Mouse (Mus musculus) CD8-positive naive resting alpha-beta T cell, adult 2 months (primary cell): ENCODE data around the gene Rnf220.

Experiments
- DNase-seq, 2 experiments: peaks; one replicate each; pipeline ENCODE4 v3.0.0; 2022; ENCODE audit warnings: low read depth in 2 of 2, low spot score in 2 of 2

The Rnf220 gene

DNA sequence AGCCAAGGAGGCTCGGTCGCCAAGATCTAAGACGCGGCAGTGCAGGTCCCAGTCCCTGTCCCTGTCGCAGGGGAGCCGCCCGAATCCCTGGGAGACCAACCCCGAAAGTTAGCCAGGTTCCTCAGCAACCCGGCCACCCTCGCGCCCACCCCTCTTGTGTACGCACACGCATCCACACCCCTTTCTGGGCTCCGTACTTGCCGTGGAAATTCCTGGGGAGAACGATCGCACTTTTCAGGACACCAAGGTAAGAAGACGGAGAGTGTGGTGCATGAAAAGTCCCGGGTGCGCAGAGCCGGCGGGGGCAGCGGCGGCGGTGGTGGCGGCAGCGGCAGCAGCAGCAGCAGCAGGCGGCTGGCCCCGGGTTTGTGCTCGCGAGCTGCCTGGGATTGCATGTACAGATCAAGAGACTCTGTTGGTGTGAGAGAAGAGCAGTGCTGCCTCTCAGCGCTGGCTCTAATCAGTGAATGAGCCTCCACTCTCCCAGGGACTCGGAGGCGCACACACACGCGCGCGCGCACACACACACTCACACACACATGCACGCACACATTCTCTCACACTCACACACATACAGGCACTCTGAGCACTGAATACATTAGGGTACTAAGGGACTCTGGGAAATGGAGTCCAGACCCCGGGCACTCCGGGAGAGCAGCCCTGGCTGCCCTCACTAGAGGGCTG is at the start of gene Rnf220:
Gene Rnf220 (minus strand): TSS at position 571 of the 684 bp plus-strand sequence.
- no peak for DNase-seq

DNA sequence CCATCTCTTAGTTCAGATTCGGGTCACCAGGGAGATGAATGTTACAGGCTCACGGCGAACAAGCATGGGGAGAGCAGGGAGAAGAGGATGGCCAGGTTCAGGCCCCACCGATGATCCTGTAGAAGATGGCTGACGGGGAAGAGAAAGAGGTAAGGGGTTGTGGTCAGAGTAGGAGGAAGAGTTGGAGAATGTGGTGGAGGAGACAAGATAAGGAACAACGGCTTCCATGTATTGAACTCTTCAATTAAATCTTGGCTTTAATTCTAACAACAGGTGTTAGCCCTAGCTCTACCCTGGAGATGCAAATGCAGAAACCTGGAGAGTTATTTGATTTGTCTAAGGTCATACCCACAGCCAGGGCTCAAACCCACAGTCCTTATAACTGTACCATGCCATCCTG is 49.8 kb upstream of the Rnf220 start:
- DNase-seq: no peak

DNA sequence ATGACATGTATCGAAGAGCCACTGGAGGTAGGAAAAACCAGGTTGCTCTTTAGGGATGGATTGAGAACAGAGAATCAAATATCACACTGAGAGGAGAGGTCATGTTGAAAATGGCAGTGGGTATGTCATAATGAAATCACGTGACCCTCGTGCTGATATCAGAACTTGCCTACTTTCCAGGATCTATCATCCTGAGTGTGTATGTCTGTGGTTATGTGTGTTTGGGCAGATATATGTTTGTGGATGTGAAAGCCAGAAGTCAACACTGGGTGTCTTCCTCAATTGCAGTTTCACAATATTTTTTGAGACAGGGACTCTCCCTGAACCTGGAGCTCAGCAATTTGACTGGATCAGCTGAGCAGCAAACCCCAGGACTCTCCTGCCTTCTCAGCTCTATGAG is 48.6 kb upstream of the Rnf220 start:
- DNase-seq: no peak

DNA sequence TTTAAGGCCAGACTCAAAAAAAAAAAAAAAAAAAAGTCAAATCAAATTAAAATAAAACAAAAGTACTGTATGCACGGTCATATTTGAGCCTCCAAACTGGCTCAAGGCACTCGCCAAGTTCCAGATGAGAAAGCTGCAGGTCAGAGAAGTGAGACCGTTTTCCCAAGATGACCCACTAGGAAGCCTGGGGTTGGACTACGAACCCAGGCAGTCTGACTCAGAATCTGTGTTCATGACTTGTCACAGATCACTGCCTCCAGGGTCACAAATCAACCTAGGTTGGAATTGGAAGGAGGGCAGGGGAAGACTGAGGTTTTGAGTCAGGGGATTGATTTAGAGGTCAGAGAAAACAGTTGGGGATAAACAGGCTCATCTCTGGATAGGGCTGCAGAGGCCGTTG is 43.7 kb upstream of the Rnf220 start:
- DNase-seq: no peak

DNA sequence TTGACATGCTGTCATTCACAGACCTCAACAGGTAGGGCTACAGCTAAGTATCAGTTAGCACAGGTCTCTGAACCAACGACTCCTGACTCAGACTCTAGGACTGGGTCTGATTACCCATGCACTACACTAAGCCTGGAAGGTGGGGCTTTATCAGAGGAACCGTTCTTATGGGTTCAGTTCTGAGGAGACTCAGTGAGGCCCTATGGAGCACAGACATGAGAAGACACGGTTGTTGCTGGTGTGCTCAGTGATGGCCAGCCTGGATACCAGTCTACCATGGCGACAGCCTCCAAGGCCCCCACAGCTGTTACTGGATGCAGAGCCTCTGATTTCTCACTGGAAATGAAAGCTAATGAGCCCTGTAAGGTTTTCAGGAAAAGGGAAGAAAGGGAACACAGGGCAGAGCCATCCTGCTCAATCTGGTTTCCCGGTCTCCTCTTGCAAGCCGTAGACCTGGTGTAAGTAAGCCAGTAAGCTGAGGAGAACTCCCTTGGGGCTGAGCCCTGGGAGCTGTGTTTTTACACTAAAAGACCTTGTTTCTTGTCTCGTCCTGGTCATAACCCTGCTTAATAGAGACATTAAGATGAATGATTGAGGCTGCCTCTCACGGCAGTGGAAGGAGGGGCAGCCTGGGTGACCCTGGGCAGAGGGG is 42.6 kb upstream of the Rnf220 start:
- DNase-seq: no peak

GRCm38 (mm10) chr4:117537002-117537401 is 40.1 kb upstream of the Rnf220 start:
- DNase-seq: no peak

DNA sequence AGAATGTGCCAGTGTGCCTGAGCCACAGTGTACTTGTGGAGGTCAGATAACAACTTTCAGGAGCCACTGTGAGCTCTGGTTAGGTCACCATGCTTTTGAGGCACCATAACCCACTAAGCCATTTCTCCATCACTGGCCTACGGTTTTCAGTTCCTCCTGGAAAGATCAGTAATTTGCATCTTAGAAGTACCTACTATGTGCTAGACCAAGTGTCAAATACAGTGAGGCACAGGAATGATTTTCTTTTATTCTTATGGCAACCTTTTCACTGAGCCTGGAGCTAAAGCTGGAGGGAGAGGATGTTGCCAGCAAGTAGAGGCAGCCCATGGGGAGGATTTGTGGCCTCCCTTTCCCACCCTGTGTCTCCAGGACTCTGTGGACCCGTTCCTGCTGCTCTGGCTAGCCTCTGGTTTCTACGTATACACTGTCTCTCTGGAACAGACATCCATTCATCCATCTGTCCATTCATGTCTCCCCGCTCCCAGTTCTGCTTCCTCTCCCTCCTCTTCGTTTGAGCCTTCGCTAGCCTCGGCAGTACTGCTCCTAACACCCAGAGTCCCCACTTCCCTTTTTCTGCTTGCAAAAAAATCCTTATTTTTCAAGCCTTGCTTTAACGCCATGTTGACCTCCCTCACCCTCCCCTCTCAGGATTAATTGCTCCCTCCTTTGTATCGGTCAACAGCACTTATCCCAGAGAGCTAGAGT is 38.8 kb upstream of the Rnf220 start:
- no peak for DNase-seq

- no peak for DNase-seq
Observed at GRCm38 (mm10) chr4:117529843-117530242, 33.0 kb upstream of the Rnf220 start.

GRCm38 (mm10) chr4:117527952-117528351 is 31.1 kb upstream of the Rnf220 start:
- no peak for DNase-seq

DNA sequence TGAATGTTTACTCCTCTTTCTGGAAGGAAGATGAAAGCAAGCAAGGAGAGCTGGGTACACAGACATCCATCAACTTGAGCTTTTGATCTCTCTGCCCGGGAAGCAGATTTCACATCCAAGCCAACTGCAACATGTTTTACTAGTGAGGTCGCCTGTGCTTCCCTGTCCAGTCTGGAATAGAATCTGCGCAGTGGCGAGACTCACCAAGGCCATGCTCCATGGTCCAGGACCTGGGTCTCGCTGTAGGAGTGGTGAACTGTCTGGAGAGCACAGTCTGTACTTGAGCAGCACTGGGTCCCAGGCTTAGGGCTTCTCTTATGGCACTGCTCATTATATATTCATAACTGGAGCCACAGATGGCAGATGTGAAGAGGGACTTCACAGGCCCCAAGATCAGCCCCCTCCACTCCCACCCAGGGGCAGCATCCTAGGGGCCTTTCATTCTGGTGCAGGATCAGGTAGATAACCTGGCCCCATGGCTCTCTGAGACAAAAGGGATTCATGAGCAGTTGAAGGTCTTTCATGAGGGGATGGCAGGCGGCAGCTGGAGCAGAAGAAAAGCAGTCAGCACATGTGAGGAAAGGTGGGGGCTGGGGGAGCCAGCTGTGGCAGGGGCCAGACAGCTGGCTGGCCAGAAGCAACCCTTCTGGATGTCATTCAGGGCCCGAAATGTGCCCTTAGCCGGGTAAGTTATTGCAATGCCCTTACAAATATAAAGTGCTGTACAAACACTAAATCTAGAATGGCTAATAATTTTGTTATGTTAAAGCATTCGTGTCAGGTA is 30.5 kb upstream of the Rnf220 start:
- DNase-seq: no peak

DNA sequence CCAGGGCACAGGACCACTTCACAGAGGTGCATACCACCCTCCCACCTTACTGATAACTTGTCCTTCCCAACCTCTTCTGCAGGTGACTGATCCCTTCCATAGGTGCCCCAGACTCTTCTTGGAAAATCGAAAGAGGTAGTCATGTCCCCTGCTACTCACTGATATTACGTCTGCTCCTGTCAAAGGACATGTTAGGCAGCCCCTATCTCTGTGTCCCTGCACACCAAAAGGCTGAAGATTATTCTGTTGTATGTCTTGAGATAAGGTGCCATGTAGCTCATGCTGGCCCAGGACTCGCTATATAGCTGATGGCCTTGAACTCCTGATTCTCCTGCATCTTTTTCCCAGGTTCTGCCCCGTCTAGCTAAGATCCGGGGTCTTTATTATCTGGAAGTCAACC is 29.1 kb upstream of the Rnf220 start:
- DNase-seq: no peak

DNA sequence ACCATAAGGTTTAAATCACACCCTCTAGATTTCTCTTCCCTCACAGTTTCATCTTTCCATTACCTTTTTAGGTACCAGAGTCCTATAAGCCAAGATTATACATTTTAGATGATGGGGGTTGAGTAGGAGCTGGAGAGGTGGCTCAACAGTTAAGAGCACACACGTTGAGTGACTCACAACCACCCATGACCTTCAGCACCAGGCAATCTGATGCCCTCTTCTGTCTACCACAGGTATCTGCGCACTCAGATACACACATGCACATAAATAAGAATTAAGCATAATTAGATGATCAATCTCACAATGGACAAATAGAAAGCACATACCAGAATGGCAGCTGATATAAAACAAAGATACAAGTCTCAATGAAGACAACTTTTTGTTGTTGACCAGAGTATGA is 24.5 kb upstream of the Rnf220 start:
- DNase-seq: no peak

DNA sequence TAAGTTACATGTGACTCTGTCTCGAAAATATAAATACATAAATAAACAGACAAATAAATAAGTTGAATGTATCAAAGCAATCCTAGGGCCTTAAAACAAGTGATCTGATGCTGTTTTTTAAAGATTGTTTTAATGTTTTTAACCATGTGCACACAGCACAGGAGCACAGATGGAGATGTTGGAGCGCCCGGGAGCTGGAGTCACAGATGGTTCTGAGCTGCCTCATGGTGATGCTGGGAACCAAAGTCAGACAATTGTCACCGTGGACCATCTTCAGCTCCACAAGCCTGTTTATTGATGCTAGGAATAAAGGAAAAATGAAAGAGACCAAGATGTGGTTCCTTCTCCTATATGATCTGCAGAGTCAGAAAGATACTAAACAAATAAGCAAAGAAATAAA is 21.4 kb upstream of the Rnf220 start:
- DNase-seq: no peak

DNA sequence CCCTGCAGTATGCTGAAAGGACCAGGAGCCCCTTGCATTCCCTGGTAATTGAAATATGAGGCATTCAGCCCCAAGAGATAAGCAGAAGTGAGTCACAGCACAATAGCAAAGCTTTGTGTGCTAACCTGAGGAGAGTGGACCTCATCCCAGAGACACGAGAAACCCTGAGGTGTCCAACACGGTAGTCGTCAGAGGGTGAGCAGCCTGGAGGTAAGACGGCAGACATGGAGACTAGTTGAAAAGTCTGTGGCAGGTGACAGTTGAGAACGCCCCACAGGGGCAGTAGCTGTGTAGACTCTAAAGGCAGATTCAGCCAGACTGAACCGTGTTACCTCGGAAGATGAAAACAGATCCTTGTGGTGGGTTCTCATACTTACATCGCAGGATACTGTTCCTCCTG is 2.2 kb upstream of the Rnf220 start:
- DNase-seq: no peak

DNA sequence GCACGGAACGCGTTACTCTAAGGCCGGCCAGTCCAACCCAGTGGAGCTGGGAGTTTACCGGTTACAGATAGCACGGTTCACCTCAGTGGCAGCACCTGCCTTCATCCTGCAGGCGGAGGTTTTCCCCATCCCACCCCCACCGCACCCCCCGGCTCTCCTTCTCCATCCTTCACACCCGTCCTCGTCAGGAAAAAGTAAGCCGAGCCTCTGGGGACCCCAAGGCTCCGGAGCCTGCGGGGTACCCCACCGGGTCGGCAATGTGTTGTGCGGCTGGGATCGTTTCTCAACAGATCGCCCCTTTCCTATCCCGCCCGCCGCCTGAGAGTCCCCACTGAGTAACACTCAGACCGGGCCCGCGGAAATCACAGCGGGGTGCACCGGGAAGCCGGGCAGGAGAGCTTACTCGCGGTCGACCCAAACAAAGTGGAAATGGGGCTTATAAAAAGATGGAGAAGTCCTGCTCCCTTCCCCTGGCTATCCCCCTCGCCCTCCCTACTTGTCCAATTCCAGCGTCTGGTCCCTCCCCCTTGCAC is 917 bp downstream of the Rnf220 start:
- no peak for DNase-seq

GRCm38 (mm10) chr4:117494911-117495501 is 1.8 kb downstream of the Rnf220 start:
- no peak for DNase-seq

GRCm38 (mm10) chr4:117493905-117494851 is 2.7 kb downstream of the Rnf220 start:
- DNase-seq: no peak

GRCm38 (mm10) chr4:117493161-117493568 is 3.7 kb downstream of the Rnf220 start:
- no peak for DNase-seq

GRCm38 (mm10) chr4:117491840-117492239 is 5.0 kb downstream of the Rnf220 start:
- DNase-seq: no peak

DNA sequence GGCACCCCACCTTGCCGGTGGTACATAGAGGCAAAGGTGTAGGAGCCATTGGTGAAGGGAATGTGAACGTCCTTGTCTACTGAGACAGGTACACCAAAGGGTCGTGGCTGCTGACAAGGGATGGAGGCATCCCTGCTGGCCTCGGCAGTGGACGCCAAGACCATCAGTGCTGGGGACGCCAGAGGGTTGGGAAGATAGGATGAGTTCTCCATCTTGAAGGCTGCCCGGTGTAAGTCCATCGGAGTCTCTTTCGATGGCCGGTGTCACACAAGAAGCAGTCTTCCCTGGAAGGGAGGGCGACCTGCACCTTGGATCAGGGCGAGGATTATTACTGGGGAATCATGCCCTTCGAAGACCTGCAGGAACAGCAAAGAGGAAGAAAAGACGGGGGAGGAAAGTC is 6.9 kb downstream of the Rnf220 start:
- DNase-seq: no peak
